Mouse (Mus musculus) heart, adult 8-10 months (tissue): Measurements from ENCODE around the gene Stk40. TPM values are rescaled to one million over a fixed set of nuclear protein-coding genes. Genes with fewer than 3 reads are reported as not detected.

ENCODE experiments used
- DNase-seq: peaks from one replicate; pipeline ENCODE4 v3.0.0; 2022; ENCODE audit warnings: low spot score
- total RNA-seq, 4 experiments: library from RNA; stranded (reverse); gene quantifications; 2 replicates each; pipeline ENCODE4 v1.2.4; 2022

Stk40 gene
- total RNA-seq, 4 experiments from 2014 or later: 37.8 to 61.9 (median 52.4) TPM

DNA sequence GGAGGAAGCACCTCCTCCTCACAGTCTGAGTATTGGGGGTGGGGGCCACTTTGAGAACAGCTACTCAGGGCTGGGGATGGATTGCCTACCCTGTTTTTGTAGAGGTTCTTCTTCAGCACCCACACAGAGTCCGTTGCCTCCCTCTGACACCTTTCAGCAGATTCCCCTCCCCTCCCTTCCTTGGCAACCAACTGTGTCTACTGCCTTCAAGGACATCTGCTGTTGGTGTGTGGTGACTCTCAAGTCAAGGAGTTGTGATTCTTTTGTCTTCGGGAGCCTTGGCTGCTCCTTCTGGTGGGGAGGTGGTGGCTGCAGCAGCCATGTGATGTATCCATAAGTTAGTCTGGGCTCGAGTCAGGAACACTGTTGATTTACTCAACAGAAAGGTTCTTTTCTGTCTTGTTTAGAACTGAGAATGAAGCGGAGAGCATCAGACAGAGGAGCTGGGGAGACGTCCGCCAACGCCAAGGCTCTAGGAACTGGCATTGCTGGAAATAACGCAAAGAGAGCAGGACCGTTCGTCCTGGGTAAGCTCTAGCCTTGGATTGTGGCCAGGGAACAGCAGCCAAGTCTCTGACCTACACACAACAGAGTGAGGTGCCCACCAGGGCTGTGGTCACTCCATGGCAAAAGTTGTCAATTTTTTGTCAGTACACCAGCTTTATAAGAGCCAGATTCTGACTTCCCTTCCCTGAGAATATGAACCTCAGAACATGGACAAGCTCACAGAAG, 19.7 kb downstream of the Stk40 start:
- no peak for DNase-seq

DNA sequence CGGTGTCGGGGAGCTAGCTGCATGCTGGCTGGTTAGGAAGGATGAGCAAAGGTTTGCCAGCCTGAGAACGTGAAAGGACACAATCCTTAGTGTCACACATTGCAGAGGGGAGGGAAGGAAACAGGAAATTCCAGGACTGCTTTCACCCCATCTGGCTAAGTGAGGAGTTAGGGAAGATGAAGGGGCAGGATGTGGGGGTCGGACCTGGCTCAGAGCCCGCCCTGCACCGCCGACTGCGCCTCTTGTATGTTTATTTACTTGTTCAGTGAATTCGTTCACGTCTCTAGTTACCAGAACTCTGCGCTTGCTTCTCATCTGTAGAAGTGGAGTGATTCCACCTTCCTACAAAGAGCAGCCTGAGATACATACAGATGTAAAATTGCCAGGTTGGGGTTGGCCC, 26.7 kb downstream of the Stk40 start:
- no peak for DNase-seq

DNA sequence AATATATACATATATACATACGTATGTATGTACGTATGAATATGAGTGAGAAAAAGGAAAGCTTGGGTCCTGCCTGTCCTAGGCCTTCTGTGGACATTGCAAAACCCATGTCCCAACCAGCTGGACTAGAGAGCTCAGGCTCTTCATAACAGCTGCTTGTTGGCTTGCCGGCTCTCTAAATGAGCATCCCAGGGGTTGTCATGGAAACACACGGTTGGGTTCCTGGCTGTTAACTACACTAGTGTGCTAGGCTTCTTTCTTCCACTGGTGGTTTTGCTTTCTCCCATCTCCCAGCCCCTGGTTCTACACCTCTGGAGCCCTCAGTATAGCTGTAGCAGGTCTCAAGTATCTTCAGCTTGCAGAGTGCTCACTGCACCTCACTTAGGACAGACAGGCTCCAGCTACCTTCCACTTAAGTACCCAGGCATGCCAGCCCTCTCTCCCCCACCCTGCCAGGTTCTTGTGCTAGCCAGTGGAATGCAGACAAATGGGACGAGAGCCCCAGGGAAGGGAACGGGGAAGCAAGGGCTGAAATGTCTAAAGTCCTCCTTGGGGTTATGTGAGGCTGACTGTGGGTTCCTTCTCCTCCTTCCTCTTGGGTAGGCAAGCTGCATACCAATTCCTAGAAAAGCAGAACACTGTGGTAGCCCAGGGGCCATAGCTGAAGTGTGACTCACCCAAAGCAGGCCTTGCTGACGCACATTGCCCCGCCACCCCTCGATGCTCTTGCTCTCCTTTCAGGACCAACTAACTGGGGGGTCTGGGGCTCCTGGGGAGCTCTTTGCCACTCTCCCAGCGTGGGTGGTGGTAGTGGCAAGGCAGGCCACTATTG, 27.7 kb downstream of the Stk40 start:
- peak; percentile 41 for DNase-seq

DNA sequence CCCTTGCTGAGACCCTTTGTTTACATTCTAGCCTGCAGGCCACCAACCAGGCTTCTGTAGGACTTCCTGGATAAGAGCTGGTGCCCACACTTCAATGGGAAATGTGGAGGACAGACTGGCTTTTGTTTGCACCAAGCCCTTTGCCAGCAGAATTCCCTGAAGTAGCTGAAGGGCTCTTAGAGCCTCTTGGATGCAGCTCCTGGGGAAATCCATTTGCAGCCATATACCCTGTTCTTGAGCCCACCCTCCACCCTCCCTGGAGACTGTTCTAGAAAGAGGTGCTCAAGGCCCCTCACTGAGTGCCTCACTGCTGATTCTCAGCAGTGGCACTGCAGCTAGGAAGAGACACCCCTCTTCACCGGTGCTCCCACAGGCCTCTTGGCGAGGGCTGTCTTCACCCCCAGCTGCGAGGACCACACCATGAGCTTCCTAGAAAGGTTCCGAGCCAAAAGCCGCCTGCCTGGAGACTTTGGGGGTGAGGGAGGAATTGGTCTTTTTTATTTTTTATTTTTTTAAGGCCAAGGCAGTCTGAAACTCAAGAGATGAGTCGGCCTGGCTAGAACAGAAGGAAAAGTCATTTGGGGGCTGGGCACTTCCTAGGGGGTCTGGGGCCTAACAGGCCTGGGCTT, 29.0 kb downstream of the Stk40 start:
- no peak for DNase-seq

DNA sequence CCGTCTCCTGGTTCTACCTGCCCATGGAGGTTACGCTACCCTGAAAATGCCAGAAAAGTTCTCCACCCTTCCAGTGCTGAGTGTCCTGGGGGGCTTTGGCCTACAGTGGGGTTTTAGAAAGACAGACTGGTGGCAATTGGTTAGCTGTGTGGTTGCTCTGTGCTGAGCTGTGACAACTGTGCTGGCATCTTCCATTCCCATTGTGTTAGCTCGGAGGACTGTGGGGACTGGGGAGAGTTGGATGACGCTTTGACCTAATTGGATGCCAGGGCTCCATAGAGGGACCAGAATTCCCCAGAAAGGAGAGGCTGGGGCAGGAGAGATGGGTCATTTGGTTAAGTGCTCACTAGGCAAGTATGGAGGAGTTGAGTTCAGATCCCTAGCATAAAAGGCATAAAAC, 30.5 kb downstream of the Stk40 start:
- no peak for DNase-seq

DNA sequence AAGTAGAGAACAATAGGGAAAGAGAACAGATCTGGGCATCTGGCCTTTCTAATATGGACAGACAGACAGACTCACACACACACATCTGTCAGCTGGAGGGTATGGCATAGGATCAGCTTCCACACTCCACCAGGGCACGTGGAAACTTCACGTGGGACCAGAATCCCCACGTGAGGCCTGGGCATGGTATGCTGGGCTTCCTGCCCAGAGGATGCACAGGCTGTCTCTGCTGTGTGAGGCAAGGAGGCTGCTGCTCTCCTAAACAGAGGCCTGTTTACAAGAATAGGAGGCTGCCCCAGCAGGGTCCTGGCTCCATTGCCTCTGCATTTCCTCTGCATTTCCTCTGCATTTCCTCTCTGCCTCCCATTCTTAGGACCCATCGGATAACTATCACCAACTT, 30.9 kb downstream of the Stk40 start:
- DNase-seq: no peak

DNA sequence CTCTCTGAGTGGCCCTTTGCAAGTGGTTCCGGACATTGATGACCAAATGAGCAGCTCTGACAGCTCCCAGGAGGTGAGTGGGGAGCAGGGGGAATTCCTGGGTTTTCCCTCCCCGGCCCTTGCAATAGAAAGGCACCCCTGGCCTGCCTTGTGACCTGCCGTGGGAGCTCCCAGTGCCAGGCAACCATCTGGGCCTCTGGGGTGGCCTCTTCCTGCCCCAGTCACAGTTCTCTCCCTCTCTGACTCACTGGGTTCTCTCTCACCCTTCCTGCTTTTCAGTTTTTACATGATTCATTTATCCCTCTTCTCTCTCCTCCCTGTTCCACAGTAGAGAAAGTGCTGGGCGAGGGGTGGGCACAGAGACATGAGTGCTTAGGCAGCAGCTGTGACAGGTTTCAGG, 34.0 kb downstream of the Stk40 start:
- no peak for DNase-seq

DNA sequence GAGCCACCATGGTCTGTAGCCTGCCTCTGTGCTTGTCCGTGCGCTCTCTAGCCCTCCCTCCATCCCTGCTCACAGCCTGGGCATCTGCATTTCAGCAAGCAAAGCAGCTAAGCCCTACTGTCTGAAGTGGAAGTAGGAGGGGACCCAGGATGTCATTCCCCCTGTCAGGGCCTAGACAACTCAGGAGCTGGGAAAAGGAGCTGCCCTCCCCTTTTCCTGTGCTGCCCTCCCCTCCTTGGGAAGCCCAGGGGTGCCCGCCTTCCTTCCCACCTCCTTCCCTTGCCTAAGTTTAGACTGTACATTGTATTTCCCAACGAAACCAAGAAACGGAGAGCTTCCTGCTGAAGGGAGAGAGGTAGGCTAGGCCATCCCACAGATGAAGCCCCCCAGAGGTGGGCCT, 37.3 kb downstream of the Stk40 start:
- DNase-seq: no peak

DNA sequence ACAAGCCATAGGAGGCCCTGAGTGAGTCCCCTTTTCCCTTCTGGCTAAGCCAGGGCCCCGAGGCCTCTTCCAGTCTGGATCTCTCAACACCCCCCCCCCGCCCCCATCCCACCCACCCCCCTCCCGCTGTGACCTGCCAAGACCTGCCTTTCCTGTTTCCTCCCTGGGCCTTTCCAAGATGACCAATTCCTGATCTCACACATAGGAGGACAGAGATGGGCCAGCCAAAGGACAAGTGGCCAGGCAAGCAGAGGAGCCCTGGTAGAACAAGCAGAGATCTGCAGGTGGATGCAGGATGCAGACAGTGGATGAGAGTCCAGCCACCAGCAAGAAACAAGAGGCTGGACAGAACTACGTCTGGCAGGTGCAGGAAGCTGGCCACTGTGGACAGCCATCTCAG, 41.6 kb downstream of the Stk40 start:
- DNase-seq: peak; percentile 42

DNA sequence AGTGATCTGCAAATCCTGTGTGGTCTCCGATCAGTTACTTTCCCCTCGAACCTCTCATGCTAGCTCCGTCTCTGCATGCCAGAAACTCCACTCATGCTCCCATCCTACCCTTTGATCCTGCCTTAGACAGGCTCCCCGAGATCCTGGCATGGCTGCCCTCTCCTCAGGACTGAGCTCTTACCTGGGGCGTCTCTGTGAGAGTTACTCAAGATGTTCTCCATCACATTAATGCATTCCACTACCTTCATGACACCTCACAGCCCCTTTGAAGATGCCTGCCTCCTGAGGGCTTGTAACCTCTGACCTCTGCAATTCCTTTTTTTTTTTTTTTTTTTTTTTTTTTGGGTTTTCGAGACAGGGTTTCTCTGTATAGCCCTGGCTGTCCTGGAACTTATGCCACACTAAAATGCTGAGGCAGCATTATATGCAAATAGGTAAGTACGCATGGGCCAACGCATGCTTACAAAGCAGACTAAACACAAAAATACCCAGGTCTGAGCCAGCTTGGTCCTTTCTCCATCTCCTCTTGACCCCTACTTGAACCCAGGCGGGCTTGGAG, 43.3 kb downstream of the Stk40 start:
- DNase-seq: no peak

DNA sequence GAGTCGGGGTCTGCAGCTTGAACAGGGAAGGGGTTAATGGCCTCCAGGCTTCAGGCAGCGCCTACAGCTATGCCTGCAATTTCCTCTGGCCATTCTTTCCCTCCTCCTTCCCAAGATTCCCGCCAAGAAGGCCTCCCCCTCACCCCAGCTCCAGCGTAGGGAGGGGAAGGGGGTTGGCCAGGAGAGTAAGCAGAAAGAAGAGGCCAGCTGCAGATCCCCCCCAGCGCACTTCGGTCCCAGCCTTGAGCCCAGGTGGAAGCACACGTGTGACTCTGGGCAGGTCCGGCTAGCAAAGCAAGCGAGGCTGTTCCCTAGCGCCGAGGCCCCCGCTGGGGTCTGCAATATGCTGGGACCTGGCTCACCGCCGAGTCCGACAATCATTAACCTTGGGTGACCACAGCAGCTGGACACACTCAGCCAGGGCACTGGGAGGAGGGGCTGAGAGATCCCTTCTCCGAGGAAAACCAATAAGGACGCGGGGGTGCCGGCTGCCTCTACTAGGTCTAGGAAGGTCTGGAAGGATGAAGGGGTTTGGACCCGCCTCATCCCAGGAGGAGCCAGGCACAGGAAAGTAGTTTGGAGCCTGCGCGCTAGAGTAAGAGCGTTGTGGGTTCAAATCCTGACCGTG, 43.9 kb downstream of the Stk40 start, which contains the start of gene Eva1b:
TSS of gene Eva1b (plus strand) at position 212 of the 628 bp plus-strand sequence.
- peak; percentile 53 for DNase-seq

DNA sequence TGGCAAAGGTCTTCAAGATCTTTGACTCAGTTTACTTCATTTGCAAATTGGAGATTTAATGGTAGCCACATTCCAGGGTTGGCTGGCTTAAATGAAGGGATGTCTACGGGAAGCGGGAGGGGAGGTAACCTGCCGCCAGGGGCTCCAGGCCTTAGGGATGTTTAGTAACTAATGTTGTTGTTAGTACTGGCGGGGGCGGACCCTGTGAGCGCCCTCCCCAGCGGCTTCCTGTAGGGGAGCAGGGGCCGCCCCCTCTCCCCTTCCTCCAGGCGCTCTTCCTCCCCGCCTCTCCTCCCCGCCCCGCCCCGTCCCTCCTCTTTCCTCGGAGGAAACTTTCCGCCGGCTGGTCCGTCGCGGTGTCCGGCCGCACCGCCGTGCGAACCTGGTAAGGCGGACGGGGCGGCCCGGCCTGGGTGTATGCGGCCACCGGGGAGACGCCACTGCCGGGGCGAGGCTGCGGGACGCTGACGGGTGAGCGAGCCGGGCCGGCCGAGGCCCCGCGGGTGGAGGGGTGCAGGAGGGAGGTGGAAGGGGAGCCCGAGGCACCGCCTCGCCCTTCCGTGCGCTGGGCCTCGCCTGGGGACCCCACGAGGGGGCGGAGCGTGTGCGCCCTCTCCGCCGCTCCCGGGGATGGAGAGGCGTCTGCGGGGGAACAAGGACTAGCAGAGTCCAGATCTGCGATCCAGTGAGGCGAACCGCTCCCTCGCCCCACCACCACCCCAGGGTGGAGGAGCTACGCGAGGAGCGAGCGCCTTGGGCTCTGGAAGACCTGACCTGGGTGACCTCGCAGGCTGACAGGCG, 44.6 kb downstream of the Stk40 start:
- peak; percentile 69 for DNase-seq

DNA sequence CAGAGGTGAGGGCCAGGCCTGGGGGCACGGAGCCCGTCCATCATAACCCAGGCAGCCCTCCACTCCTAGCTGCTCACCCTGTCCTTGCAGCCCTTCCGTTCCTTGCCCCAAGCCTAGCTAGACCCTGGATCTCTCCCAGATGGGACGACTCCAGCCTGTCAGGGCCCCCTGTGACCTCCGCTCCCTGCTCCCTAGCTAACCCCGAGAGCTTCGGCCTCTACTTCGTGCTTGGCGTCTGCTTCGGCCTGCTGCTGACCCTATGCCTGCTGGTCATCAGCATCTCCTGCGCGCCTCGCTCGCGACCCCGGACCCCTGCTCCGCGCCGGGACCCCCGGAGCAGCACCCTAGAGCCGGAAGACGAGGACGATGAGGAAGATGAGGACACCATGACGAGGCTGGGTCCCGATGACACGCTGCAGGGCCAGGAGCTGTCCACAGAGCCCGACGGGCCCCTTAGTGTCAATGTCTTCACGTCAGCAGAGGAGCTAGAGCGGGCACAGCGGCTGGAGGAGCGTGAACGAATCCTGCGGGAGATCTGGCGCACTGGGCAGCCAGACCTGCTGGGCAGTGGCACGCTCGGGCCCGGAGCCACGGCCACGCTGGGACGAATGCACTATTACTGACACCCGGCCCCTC, 45.4 kb downstream of the Stk40 start:
- peak; percentile 31 for DNase-seq

DNA sequence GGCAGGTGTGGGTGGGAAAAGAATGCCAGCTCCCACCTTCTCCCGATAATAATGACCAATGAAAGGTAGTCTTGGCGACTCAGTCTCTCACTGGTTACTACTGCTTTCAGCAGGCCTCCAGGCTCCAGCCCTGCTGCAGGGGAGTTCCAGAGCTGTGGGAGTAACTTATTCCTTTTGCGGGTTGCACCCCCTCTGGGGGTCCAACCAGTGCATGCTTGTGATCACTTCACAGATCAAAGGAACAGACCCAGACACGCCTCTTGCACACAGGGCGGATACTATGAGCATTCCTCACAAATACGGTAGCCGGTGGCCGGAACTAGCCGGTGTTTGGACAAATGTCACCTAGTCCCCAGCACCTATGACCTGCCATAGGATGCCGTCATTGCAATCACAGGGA, 46.0 kb downstream of the Stk40 start:
- DNase-seq: no peak

DNA sequence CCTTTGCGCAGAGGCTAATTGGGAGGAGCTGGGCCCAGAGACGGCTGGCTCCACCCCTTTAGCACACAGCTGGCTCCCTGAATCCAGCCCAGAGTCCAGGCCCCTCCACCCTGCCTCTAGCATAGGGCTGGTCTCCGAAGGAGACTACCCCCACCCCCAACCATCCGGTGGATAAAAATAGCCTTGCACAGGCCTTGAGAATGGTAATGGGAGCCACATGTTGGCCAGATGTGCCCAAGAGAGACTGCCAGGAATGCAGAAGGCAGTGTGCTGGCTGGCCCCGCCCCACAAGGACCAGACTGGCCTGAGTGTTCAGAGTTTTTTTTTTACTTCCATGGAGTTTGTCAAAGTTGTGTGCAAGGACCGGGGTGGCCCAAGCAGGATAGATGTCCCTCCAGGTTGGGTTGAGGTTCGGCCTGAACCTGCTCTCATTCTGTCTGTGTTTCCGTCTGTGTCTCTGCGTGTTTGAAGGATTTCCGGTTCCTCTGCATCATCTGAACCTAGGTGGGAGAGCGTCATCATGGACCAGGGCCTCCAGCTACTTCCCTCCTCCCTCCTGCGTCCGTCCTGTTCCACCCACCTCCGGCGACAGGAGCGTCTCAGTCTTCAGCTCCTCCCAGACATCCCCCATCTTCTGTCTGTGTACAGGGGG, 46.7 kb downstream of the Stk40 start:
- peak; percentile 83 for DNase-seq

DNA sequence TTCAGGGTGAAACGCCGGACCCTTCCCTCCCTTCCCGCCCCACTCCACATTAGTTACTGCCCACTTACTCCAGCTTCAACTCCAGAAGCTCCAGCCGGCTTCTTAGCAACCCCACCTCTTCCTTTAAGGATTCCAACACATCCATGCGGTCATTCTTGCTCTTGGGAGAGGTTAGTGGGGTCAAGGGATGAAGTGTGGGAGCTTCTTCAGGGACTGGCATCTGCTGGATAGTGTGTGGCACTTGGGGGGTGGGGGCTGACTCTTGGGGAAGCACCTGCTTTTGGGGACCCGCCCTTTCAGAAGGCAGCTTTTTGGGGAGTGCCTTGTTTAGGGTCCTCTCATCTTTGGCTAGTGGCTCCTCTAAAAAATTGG, 47.2 kb downstream of the Stk40 start:
- no peak for DNase-seq

DNA sequence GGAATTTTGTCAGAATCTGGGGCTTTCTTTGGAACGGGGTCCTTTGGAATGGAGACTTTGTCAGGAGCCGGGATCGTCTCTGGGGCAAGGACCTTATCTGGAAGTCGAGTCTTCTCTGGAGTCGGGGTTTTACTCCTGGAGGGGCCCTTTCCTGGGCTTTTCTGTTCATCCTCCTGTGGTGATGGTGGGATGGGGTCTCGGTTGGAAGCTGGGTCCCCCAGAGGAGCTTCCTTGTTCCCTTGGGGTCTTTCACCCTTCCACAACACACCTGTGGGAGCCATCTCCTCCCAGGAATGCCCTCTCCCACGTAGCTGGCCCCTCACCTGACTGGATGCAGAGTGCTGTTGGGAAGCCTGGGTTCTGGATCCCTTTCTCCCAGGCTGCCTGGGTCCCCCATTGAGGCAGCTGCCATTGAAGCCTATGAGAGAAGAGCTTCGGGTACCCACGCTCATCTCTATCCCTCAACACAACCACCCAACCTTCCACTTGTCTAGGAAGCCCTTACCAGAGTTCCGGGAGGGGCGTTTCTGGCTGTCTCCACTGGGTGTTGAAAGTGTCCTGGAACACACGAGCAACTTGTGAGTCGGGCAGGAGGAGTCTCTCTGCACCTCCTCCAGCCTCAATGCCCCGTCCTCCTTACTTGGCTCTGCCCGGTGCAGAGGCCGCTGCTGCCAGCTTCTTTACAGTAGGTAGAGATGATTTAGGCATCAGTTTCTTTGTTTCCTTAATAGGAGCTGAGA, 48.1 kb downstream of the Stk40 start:
- DNase-seq: no peak

DNA sequence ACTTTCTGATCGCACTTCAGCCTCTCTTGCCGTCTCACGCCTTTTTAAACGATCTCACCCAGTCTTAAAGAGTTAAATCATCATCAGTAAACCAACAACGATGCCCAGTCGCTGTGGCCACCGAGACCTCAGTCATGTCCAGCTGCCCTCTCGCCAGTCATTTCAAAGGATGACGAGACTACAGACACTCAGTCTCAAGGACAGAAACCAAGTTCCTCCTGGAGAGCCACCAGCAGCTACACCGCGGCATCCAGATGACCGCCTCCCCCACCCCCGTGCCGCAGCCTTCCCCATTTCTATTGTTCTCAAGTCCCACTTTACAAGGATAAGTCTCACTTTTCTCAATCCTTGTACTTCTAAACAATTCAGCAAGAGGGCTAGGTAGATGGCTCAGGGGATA, 49.1 kb downstream of the Stk40 start:
- no peak for DNase-seq

DNA sequence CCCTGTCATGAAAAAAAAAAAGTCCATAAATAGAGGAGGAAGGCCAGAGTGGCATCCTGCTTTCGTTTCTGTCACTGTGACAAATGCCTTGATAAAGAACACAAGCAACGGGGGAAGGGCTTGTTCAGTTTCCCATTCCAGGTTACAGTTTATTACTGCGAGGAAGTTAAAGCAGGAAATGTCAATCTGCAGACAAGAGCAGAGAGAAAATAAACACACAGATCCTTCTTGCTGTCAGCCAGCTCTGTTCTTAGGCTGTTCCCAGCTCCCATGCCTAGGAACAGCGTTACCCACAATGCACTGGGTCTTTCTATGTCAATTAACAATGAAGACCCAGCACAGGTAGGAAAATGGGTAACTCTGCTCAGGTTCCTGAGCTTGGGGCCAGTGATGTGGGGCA, 51.4 kb downstream of the Stk40 start:
- DNase-seq: no peak
